Mouse (Mus musculus) bone marrow macrophage, adult 2 months (primary cell): ENCODE results near the gene Nfat5.

Experiments
- CTCF ChIP-seq: IDR thresholded peaks from 2 replicates; pipeline ENCODE4 v1.5.1; 2012; ENCODE audit warnings: low read depth, mild to moderate bottlenecking, low read length, moderate library complexity
- POLR2A ChIP-seq: IDR thresholded peaks from 2 replicates; pipeline ENCODE4 v1.6.1; 2012; ENCODE audit warnings: mild to moderate bottlenecking, low read depth, low read length, borderline replicate concordance

DNA sequence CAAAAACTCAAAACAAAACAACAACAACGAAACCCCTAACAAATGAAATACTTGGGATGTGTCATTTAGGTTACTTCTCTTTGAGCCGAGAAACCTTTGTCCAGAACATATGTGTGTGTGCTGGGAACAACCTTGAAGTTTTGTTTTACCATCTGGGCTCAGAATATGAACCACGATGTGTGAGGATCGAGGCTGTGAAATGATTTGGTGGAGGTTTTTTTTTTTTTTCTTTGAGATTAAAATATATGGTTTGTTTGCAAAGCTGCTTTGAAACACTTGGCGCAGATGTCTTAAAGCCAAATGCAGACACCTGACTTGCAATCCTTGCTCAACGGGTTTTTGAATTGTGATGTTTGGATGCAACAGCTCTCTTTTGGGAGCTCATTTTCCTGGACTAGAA, 33.1 kb upstream of the Nfat5 start:
- no peak for TF ChIP-seq CTCF
- no peak for TF ChIP-seq POLR2A
